Mouse (Mus musculus) urinary bladder, adult 2 months (tissue): Measurements from ENCODE around the gene Rpusd4. TPM values are rescaled to one million over a fixed set of nuclear protein-coding genes. Genes with fewer than 3 reads are reported as not detected.

Experiments used
- DNase-seq: peaks from one replicate; pipeline ENCODE4 v3.0.0; 2022; ENCODE audit warnings: low spot score
- polyA plus RNA-seq: library from polyadenylated mRNA; depleted of rRNA; stranded (reverse); fragments of >200 nt; gene quantifications from 2 replicates; pipeline ENCODE4 v1.2.3, GENCODE M21; 2012

The Rpusd4 gene
- polyA plus RNA-seq, 1 experiment: 13.7 TPM

GRCm38 (mm10) chr9:35286351-35286750, 18.7 kb downstream of the Rpusd4 start:
- DNase-seq: no peak

- DNase-seq: no peak
These were observed 22.3 kb downstream of the Rpusd4 start for GRCm38 (mm10) chr9:35289992-35290391.

- DNase-seq: no peak
These were observed 22.8 kb downstream of the Rpusd4 start for GRCm38 (mm10) chr9:35290417-35290816.

GRCm38 (mm10) chr9:35290916-35291315, 23.3 kb downstream of the Rpusd4 start:
- DNase-seq: no peak

GRCm38 (mm10) chr9:35293465-35293864, 25.8 kb downstream of the Rpusd4 start:
- DNase-seq: no peak

- no peak for DNase-seq
These were observed 30.1 kb downstream of the Rpusd4 start for GRCm38 (mm10) chr9:35297791-35298190.

- no peak for DNase-seq
These were observed 34.5 kb downstream of the Rpusd4 start for GRCm38 (mm10) chr9:35302172-35302571.

GRCm38 (mm10) chr9:35307461-35307860, 39.8 kb downstream of the Rpusd4 start:
- DNase-seq: no peak

GRCm38 (mm10) chr9:35310377-35310776, 42.7 kb downstream of the Rpusd4 start:
- DNase-seq: no peak

- DNase-seq: no peak
These were observed 44.9 kb downstream of the Rpusd4 start for GRCm38 (mm10) chr9:35312516-35312915.

GRCm38 (mm10) chr9:35313601-35314000, 45.9 kb downstream of the Rpusd4 start:
- DNase-seq: no peak

- no peak for DNase-seq
These were observed 46.6 kb downstream of the Rpusd4 start for GRCm38 (mm10) chr9:35314254-35314653.

GRCm38 (mm10) chr9:35316771-35317211, 49.1 kb downstream of the Rpusd4 start:
- DNase-seq: no peak

GRCm38 (mm10) chr9:35317233-35317980, 49.7 kb downstream of the Rpusd4 start:
- no peak for DNase-seq

GRCm38 (mm10) chr9:35318537-35319172, 51.0 kb downstream of the Rpusd4 start:
- DNase-seq: no peak

GRCm38 (mm10) chr9:35320288-35320687, 52.6 kb downstream of the Rpusd4 start:
- DNase-seq: no peak

- DNase-seq: no peak
These were observed 56.3 kb downstream of the Rpusd4 start for GRCm38 (mm10) chr9:35323974-35324373.

GRCm38 (mm10) chr9:35324571-35324970, 56.9 kb downstream of the Rpusd4 start:
- no peak for DNase-seq

GRCm38 (mm10) chr9:35326644-35327263, 59.1 kb downstream of the Rpusd4 start:
- no peak for DNase-seq
